ENCODE assay signal across 25 mouse cellular contexts in the genomic region with DNA sequence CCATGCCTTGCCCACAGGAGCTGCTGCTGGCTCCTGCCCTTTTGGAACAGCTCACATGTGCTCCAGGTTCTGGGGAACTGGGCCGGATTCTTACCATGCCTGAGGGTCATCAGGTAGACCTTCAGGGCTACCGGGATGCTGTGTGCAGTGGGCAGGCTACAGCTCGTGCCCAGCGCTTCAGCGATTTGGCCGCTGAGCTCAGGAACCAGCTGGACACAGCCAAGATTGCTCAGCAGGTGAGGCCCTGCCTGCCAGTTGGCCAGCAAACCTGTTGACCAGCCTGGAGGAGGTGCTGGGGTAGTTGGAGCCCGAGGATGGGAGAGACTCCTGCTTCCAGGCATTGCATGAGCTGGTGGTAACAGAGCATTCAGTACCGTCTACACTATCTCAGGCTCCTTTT. TPM values are rescaled to one million over a fixed set of nuclear protein-coding genes. Genes with fewer than 3 reads are reported as not detected.
DNase-seq lines count a peak whose midpoint lies in the region; ATAC-seq lines count a peak whose summit lies in the region.
"Had no signal": no experiment of that assay in that cellular context is flagged by ENCODE, and none has a peak within 500 bp of the region (broad histone marks: within the 10 kb centered on the region; RNA-seq: fewer than 3 reads in every experiment).

No protein-coding gene starts in this region.

- ATAC-seq in limb, embryonic 13.5 days (ENCODE audit: low FRiP score, low read depth), result no peak
- ATAC-seq: CD4-positive, CD25-positive, alpha-beta regulatory T cell, adult 4 months; forebrain, embryonic 14.5 days; hindbrain, embryonic 16.5 days; midbrain, embryonic 15.5 days had no signal

- 0 out of 2 replicates have a peak overlapping the region, but pooled peaks have one; percentile 1 for H3K9ac ChIP-seq in limb, embryonic 13.5 days
- H3K9ac ChIP-seq: embryonic facial prominence, embryonic 12.5 days; heart, embryonic 13.5 days; limb, embryonic 15.5 days; liver, embryonic 15.5 days; lung, embryonic 14.5 days; midbrain, embryonic 15.5 days; neural tube, embryonic 12.5 days had no signal

- H3K36me3 ChIP-seq in limb, embryonic 13.5 days, result peaks cover 22% of the 10 kb centered on the region
- no peaks in the 10 kb centered on the region for H3K36me3 ChIP-seq in limb, embryonic 10.5 days
- H3K36me3 ChIP-seq: liver, embryonic 15.5 days had no signal

- no peak overlapping the region for H3K4me2 ChIP-seq in limb, embryonic 13.5 days (replicated peaks)
- H3K4me2 ChIP-seq: embryonic facial prominence, embryonic 12.5 days; heart, embryonic 13.5 days; limb, embryonic 15.5 days; liver, embryonic 15.5 days; lung, embryonic 14.5 days; midbrain, embryonic 15.5 days; neural tube, embryonic 12.5 days had no signal

- no peak overlapping the region for H3K27ac ChIP-seq in limb, embryonic 13.5 days
- no peak overlapping the region for H3K27ac ChIP-seq in limb, embryonic 10.5 days
- H3K27ac ChIP-seq: embryonic facial prominence, embryonic 12.5 days; heart, embryonic 13.5 days; limb, embryonic 15.5 days; liver, embryonic 15.5 days; midbrain, embryonic 15.5 days; neural tube, embryonic 12.5 days had no signal

- peaks cover 23% of the 10 kb centered on the region for H3K27me3 ChIP-seq in limb, embryonic 13.5 days
- peaks cover 41% of the 10 kb centered on the region for H3K27me3 ChIP-seq in limb, embryonic 10.5 days (ENCODE audit: low read depth, poor library complexity, severe bottlenecking)
- H3K27me3 ChIP-seq: midbrain, embryonic 15.5 days had no signal

- DNase-seq in limb, embryonic 10.5 days (ENCODE audit: low spot score), result no peak
- peak; percentile 97 for DNase-seq in cerebellum, adult 11-12 months
- DNase-seq in cerebellum, adult 9-10 months, result peak; percentile 97
- DNase-seq in cerebellum, postnatal 36 days, result peak; percentile 94 to 96
- no peak for DNase-seq in right cerebral cortex, adult 18-20 months
- no peak for DNase-seq in frontal cortex, postnatal 25 days (ENCODE audit: low spot score in 2 of 2)
- DNase-seq: adrenal gland, postnatal 25 days; embryo, embryonic 11 days; heart, postnatal 14 days; kidney, adult 18-20 months; kidney, postnatal 36 days; lung, embryonic 14.5 days; lung, postnatal 14 days had no signal

- 83% methylated on average over 8 of the region's 8 CpGs for WGBS in limb, embryonic 13.5 days
- WGBS in limb, embryonic 10.5 days, result 86% methylated on average over 8 of the region's 8 CpGs

- no peak overlapping the region for H3K4me3 ChIP-seq in limb, embryonic 13.5 days
- no peak overlapping the region for H3K4me3 ChIP-seq in limb, embryonic 10.5 days
- H3K4me3 ChIP-seq: embryonic facial prominence, embryonic 12.5 days; heart, embryonic 13.5 days; limb, embryonic 15.5 days; liver, embryonic 15.5 days; midbrain, embryonic 15.5 days; neural tube, embryonic 12.5 days had no signal

- peaks cover 3% of the 10 kb centered on the region; the same call in 1 of the 2 replicates for H3K4me1 ChIP-seq in limb, embryonic 13.5 days
- peaks cover 19% of the 10 kb centered on the region for H3K4me1 ChIP-seq in limb, embryonic 10.5 days
- H3K4me1 ChIP-seq: heart, embryonic 13.5 days had no signal

- H3K9me3 ChIP-seq in limb, embryonic 13.5 days, result no peaks in the 10 kb centered on the region
- no peaks in the 10 kb centered on the region for H3K9me3 ChIP-seq in limb, embryonic 10.5 days (replicated peaks)
- H3K9me3 ChIP-seq: embryonic facial prominence, embryonic 12.5 days; heart, embryonic 13.5 days; limb, embryonic 15.5 days; liver, embryonic 15.5 days; midbrain, embryonic 15.5 days; neural tube, embryonic 12.5 days had no signal

RNA-seq across cellular contexts. Expression of a gene that starts 5.8 kb away (rescaled TPM):
- 3.3 and 3.8 TPM in 2 replicates for polyA plus RNA-seq in limb, embryonic 13.5 days (2015; fragmentation: Nextera tagmentation; extraction: Ambion mirVana)
- 2.8 and 4.4 TPM in 2 replicates for polyA plus RNA-seq in limb, embryonic 10.5 days (2016; fragmentation: Nextera tagmentation; extraction: Ambion mirVana)

RNA-seq across cellular contexts. Expression of a gene that starts 11.2 kb away (rescaled TPM):
- 0.06 TPM in 1 of 2 replicates, not detected in the other for polyA plus RNA-seq in limb, embryonic 13.5 days (2015; fragmentation: Nextera tagmentation; extraction: Ambion mirVana)
- polyA plus RNA-seq in limb, embryonic 10.5 days (2016; fragmentation: Nextera tagmentation; extraction: Ambion mirVana), result not detected in 2 replicates
- polyA plus RNA-seq: embryonic facial prominence, embryonic 12.5 days; forebrain, embryonic 14.5 days; intestine, embryonic 14.5 days; kidney, embryonic 16.5 days; lung, embryonic 14.5 days had no signal

RNA-seq across cellular contexts. Expression of a gene that starts 22.3 kb away (rescaled TPM):
- polyA plus RNA-seq in limb, embryonic 13.5 days (2015; fragmentation: Nextera tagmentation; extraction: Ambion mirVana), result 2.2 and 2.5 TPM in 2 replicates
- polyA plus RNA-seq in limb, embryonic 10.5 days (2016; fragmentation: Nextera tagmentation; extraction: Ambion mirVana), result 0.30 and 1.1 TPM in 2 replicates

RNA-seq across cellular contexts. Expression of a gene that starts 26.6 kb away (rescaled TPM):
- polyA plus RNA-seq in limb, embryonic 13.5 days (2015; fragmentation: Nextera tagmentation; extraction: Ambion mirVana), result 35.0 and 37.6 TPM in 2 replicates
- 10.0 and 14.6 TPM in 2 replicates for polyA plus RNA-seq in limb, embryonic 10.5 days (2016; fragmentation: Nextera tagmentation; extraction: Ambion mirVana)

RNA-seq across cellular contexts. Expression of a gene that starts 35.1 kb away (rescaled TPM):
- polyA plus RNA-seq in limb, embryonic 13.5 days (2015; fragmentation: Nextera tagmentation; extraction: Ambion mirVana), result 29.1 and 32.6 TPM in 2 replicates
- polyA plus RNA-seq in limb, embryonic 10.5 days (2016; fragmentation: Nextera tagmentation; extraction: Ambion mirVana), result 5.7 and 8.1 TPM in 2 replicates

Comparison
In these comparisons a context has a peak if more than half of its experiments do, and no peak if none do; other contexts are left out.
1. DNase-seq: peak in cerebellum, adult 11-12 months (single experiment), cerebellum, adult 9-10 months (single experiment) and cerebellum, postnatal 36 days (2 of 2); none in limb, embryonic 10.5 days (single experiment), right cerebral cortex, adult 18-20 months (single experiment) and frontal cortex, postnatal 25 days (0 of 2).